Mouse (Mus musculus) forebrain, embryonic 11.5 days (tissue): ENCODE results near the gene Myzap. TPM values are rescaled to one million over a fixed set of nuclear protein-coding genes. Genes with fewer than 3 reads are reported as not detected.

ENCODE experiments used
- ATAC-seq: fragments of 200-750 bp; cut with Nextera tagmentation; replicated peaks from 2 replicates; pipeline ENCODE4 v1.8.0; 2017; ENCODE audit warnings: moderate TSS enrichment; ENCODE audit not compliant: low FRiP score
- DNase-seq: peaks from one replicate; pipeline ENCODE4 v3.0.0-alpha.2; 2017; ENCODE audit warnings: low spot score
- H3K27ac ChIP-seq: fragments of 300-500 bp; sonication (generic); 2 replicates; pipeline ENCODE4 v1.5.1; 2014; ENCODE audit warnings: low read depth, low read length
- H3K27me3 ChIP-seq: fragments of 300-500 bp; sonication (generic); 2 replicates; pipeline ENCODE4 v1.6.1; 2014; ENCODE audit warnings: mild to moderate bottlenecking, low read length, mixed read lengths; ENCODE audit not compliant: control insufficient read depth, insufficient read depth
- H3K36me3 ChIP-seq: fragments of 300-500 bp; sonication (generic); 2 replicates; pipeline ENCODE4 v1.6.1; 2014; ENCODE audit warnings: mild to moderate bottlenecking, low read length, moderate library complexity, mixed read lengths; ENCODE audit not compliant: control insufficient read depth, insufficient read depth
- H3K4me1 ChIP-seq: fragments of 300-500 bp; sonication (generic); replicated peaks from 2 replicates; pipeline ENCODE4 v1.6.1; 2014; ENCODE audit warnings: low read length, mixed read lengths; ENCODE audit not compliant: control insufficient read depth, insufficient read depth
- H3K4me2 ChIP-seq: fragments of 300-500 bp; sonication (generic); 2 replicates; pipeline ENCODE4 v1.6.1; 2014; ENCODE audit warnings: low read depth, mild to moderate bottlenecking, low read length, moderate library complexity, mixed read lengths; ENCODE audit not compliant: severe bottlenecking
- H3K4me3 ChIP-seq: fragments of 300-500 bp; sonication (generic); 2 replicates; pipeline ENCODE4 v1.5.1; 2014; ENCODE audit warnings: low read depth, low read length
- H3K9ac ChIP-seq: fragments of 300-500 bp; sonication (generic); 2 replicates; pipeline ENCODE4 v1.6.1; 2014; ENCODE audit warnings: low read length
- H3K9me3 ChIP-seq: fragments of 300-500 bp; sonication (generic); 2 replicates; pipeline ENCODE4 v1.6.1; 2016; ENCODE audit warnings: low read length, mixed read lengths; ENCODE audit not compliant: control insufficient read depth
- WGBS: fragments of 180-500 bp; shearing (Covaris S2); extraction: QIAGEN DNeasy Blood & Tissue Kit; methylation state at CpG from one replicate; pipeline ENCODE4 v1.1.7; 2014; 5-methylcytosine and 5-hydroxymethylcytosine counted together
- polyA plus RNA-seq: library from polyadenylated mRNA; unstranded; fragments of >200 nt; fragmentation: Nextera tagmentation; extraction: Ambion mirVana; gene quantifications from 2 replicates; pipeline ENCODE4 v1.2.1, GENCODE M21; 2014

The Myzap gene
- polyA plus RNA-seq, 1 experiment from 2014 or later: 4.2 TPM

- Histone ChIP-seq H3K9ac (no peak overlapping the region), H3K9me3 (no peaks in the 10 kb centered on the region), H3K4me1 (no peaks in the 10 kb centered on the region), H3K4me2 (no peak overlapping the region), H3K36me3 (no peaks in the 10 kb centered on the region), H3K4me3 (no peak overlapping the region), H3K27me3 (no peaks in the 10 kb centered on the region), H3K27ac (no peak overlapping the region)
- ATAC-seq (no peak), DNase-seq (no peak)
- WGBS: 90% methylated on average over 4 of the region's 4 CpGs
Observed at GRCm38 (mm10) chr9:71517487-71517886, 74.7 kb downstream of the Myzap start.

- 90% methylated on average over 4 of the region's 4 CpGs for WGBS
- H3K9me3 ChIP-seq: no peaks in the 10 kb centered on the region
- no peak overlapping the region for H3K4me3 ChIP-seq
- H3K4me1 ChIP-seq: no peaks in the 10 kb centered on the region
- H3K4me2 ChIP-seq: no peak overlapping the region
- H3K9ac ChIP-seq: no peak overlapping the region
- H3K36me3 ChIP-seq: no peaks in the 10 kb centered on the region
- no peak for DNase-seq
- H3K27me3 ChIP-seq: no peaks in the 10 kb centered on the region
- no peak for ATAC-seq
- no peak overlapping the region for H3K27ac ChIP-seq
Observed at GRCm38 (mm10) chr9:71515862-71516261, 76.3 kb downstream of the Myzap start.

- Histone ChIP-seq H3K27me3 (no peaks in the 10 kb centered on the region), H3K27ac (no peak overlapping the region), H3K4me1 (no peaks in the 10 kb centered on the region), H3K9ac (no peak overlapping the region), H3K4me2 (no peak overlapping the region), H3K36me3 (no peaks in the 10 kb centered on the region), H3K9me3 (no peaks in the 10 kb centered on the region), H3K4me3 (no peak overlapping the region)
- ATAC-seq (no peak), DNase-seq (no peak)
- 86% methylated on average over 4 of the region's 4 CpGs for WGBS
Observed at GRCm38 (mm10) chr9:71513566-71513965, 78.6 kb downstream of the Myzap start.

GRCm38 (mm10) chr9:71512899-71513298, 79.3 kb downstream of the Myzap start:
- Histone ChIP-seq H3K4me2 (no peak overlapping the region), H3K9me3 (no peaks in the 10 kb centered on the region), H3K27me3 (no peaks in the 10 kb centered on the region), H3K4me3 (no peak overlapping the region), H3K4me1 (no peaks in the 10 kb centered on the region), H3K36me3 (no peaks in the 10 kb centered on the region), H3K27ac (no peak overlapping the region), H3K9ac (no peak overlapping the region)
- WGBS: 90% methylated on average over 10 of the region's 10 CpGs
- DNase-seq: no peak
- no peak for ATAC-seq

GRCm38 (mm10) chr9:71498391-71499182, 93.6 kb downstream of the Myzap start:
- H3K9ac ChIP-seq: no peak overlapping the region
- H3K36me3 ChIP-seq: no peaks in the 10 kb centered on the region
- DNase-seq: no peak
- H3K4me3 ChIP-seq: no peak overlapping the region
- H3K4me1 ChIP-seq: 0 out of 2 replicates have a peak, but pooled peaks cover 3% of the 10 kb centered on the region
- H3K27me3 ChIP-seq: no peaks in the 10 kb centered on the region
- 79% methylated on average over 10 of the region's 10 CpGs for WGBS
- no peaks in the 10 kb centered on the region for H3K9me3 ChIP-seq
- no peak overlapping the region for H3K27ac ChIP-seq
- H3K4me2 ChIP-seq: no peak overlapping the region
- no peak for ATAC-seq

GRCm38 (mm10) chr9:71496637-71497036, 95.5 kb downstream of the Myzap start:
- no peaks in the 10 kb centered on the region for H3K36me3 ChIP-seq
- no peaks in the 10 kb centered on the region for H3K27me3 ChIP-seq
- DNase-seq: no peak
- WGBS: 32% methylated on average over 2 of the region's 2 CpGs
- H3K27ac ChIP-seq: no peak overlapping the region
- H3K4me3 ChIP-seq: no peak overlapping the region
- H3K9ac ChIP-seq: no peak overlapping the region
- no peak overlapping the region for H3K4me2 ChIP-seq
- ATAC-seq: no peak
- 0 out of 2 replicates have a peak, but pooled peaks cover 3% of the 10 kb centered on the region for H3K4me1 ChIP-seq
- H3K9me3 ChIP-seq: no peaks in the 10 kb centered on the region

GRCm38 (mm10) chr9:71493771-71494170, 98.4 kb downstream of the Myzap start:
- Histone ChIP-seq H3K9ac (no peak overlapping the region), H3K36me3 (no peaks in the 10 kb centered on the region), H3K4me2 (no peak overlapping the region), H3K4me1 (0 out of 2 replicates have a peak, but pooled peaks cover 3% of the 10 kb centered on the region), H3K4me3 (no peak overlapping the region), H3K27ac (no peak overlapping the region), H3K9me3 (no peaks in the 10 kb centered on the region), H3K27me3 (no peaks in the 10 kb centered on the region)
- ATAC-seq: no peak
- no peak for DNase-seq
- WGBS: 65% methylated on average over 5 of the region's 5 CpGs

GRCm38 (mm10) chr9:71492296-71493025, 99.7 kb downstream of the Myzap start:
- DNase-seq (no peak), ATAC-seq (no peak)
- 0 out of 2 replicates have a peak, but pooled peaks cover 3% of the 10 kb centered on the region for H3K4me1 ChIP-seq
- H3K36me3 ChIP-seq: no peaks in the 10 kb centered on the region
- no peaks in the 10 kb centered on the region for H3K9me3 ChIP-seq
- H3K4me2 ChIP-seq: no peak overlapping the region
- no peak overlapping the region for H3K4me3 ChIP-seq
- no peak overlapping the region for H3K9ac ChIP-seq
- 83% methylated on average over 15 of the region's 15 CpGs for WGBS
- H3K27me3 ChIP-seq: no peaks in the 10 kb centered on the region
- no peak overlapping the region for H3K27ac ChIP-seq
